Mouse (Mus musculus): ENCODE results near the gene Tirap.

- no peak for TF ChIP-seq CTCF (IDR thresholded peaks at IDR 0.05; ENCODE audit: borderline replicate concordance, control insufficient read depth, extremely low read depth, insufficient read depth, low read length, poor library complexity)
- TF ChIP-seq POLR2A (IDR thresholded peaks at IDR 0.05; ENCODE audit: control insufficient read depth, extremely low read depth, insufficient read depth, low read length, poor library complexity) = no peak
Observed at GRCm38 (mm10) chr9:35204421-35204820, 4.3 kb upstream of the Tirap start.

All from thymus, adult 2 months (tissue).